Comparison of ENCODE assay signal across 7 mouse cellular contexts in genomic region chr11:49712555-49713335, GRCm38 (mm10). TPM values are rescaled to one million over a fixed set of nuclear protein-coding genes. Genes with fewer than 3 reads are reported as not detected.
DNase-seq lines count a peak whose midpoint lies in the region; ATAC-seq lines count a peak whose summit lies in the region.

Gene Cnot6, minus strand, starts transcription at chr11:49712723.

- ATAC-seq in embryonic facial prominence, embryonic 11.5 days (replicated peaks; ENCODE audit: insufficient number of reproducible peaks, low FRiP score, low TSS enrichment, low read depth) = peak; percentile 94
- peak; percentile 94 for ATAC-seq in granulocyte monocyte progenitor cell, adult 5-6 weeks (replicated peaks; ENCODE audit: poor library complexity, severe bottlenecking)
- ATAC-seq in midbrain, embryonic 13.5 days = peak; percentile 97

- H3K27me3 ChIP-seq in embryonic facial prominence, embryonic 11.5 days (ENCODE audit: control insufficient read depth, insufficient read depth, low read length) = no peaks in the 10 kb centered on the region
- H3K27me3 ChIP-seq in limb, embryonic 10.5 days (ENCODE audit: low read depth, poor library complexity, severe bottlenecking) = no peaks in the 10 kb centered on the region
- no peaks in the 10 kb centered on the region for H3K27me3 ChIP-seq in midbrain, embryonic 13.5 days

- under 1% methylated on average over 64 of the region's 65 CpGs for WGBS in embryonic facial prominence, embryonic 11.5 days
- WGBS in limb, embryonic 10.5 days = under 1% methylated on average over 65 of the region's 65 CpGs
- 1% methylated on average over 62 of the region's 65 CpGs for WGBS in midbrain, embryonic 13.5 days

- no peaks in the 10 kb centered on the region for H3K4me1 ChIP-seq in embryonic facial prominence, embryonic 11.5 days (ENCODE audit: control insufficient read depth, insufficient read depth, low read length)
- H3K4me1 ChIP-seq in limb, embryonic 10.5 days = peaks cover 22% of the 10 kb centered on the region
- H3K4me1 ChIP-seq in midbrain, embryonic 13.5 days (replicated peaks) = peaks cover 47% of the 10 kb centered on the region

- no peaks in the 10 kb centered on the region for H3K36me3 ChIP-seq in embryonic facial prominence, embryonic 11.5 days (replicated peaks; ENCODE audit: control insufficient read depth, insufficient read depth, low read depth, low read length)
- H3K36me3 ChIP-seq in limb, embryonic 10.5 days = peaks cover 29% of the 10 kb centered on the region
- 0 out of 2 replicates have a peak, but pooled peaks cover 3% of the 10 kb centered on the region for H3K36me3 ChIP-seq in midbrain, embryonic 13.5 days

- DNase-seq in adrenal gland, postnatal 14 days = peak; percentile 99
- DNase-seq in embryonic facial prominence, embryonic 11.5 days (ENCODE audit: low spot score) = peak; percentile 98
- DNase-seq in kidney, adult 11 months = peak; percentile 96
- peak; percentile 100 for DNase-seq in limb, embryonic 10.5 days (ENCODE audit: low spot score)
- peak; percentile 98 for DNase-seq in spleen, adult 12 weeks (ENCODE audit: low spot score)

- peak within 1 kb of the TSS; percentile 47 for H3K4me2 ChIP-seq in embryonic facial prominence, embryonic 11.5 days (ENCODE audit: low read depth, low read length)
- H3K4me2 ChIP-seq in midbrain, embryonic 13.5 days (replicated peaks) = peak within 1 kb of the TSS; percentile 72

- H3K9ac ChIP-seq in embryonic facial prominence, embryonic 11.5 days (replicated peaks; ENCODE audit: low read length) = peak within 1 kb of the TSS; percentile 97
- H3K9ac ChIP-seq in midbrain, embryonic 13.5 days (replicated peaks) = peak within 1 kb of the TSS; percentile 96

- H3K4me3 ChIP-seq in embryonic facial prominence, embryonic 11.5 days (ENCODE audit: low read depth, low read length) = peak within 1 kb of the TSS; percentile 76
- peak within 1 kb of the TSS; percentile 83 for H3K4me3 ChIP-seq in limb, embryonic 10.5 days
- peak within 1 kb of the TSS; percentile 97 for H3K4me3 ChIP-seq in midbrain, embryonic 13.5 days (replicated peaks)

- no peaks in the 10 kb centered on the region for H3K9me3 ChIP-seq in embryonic facial prominence, embryonic 11.5 days (replicated peaks; ENCODE audit: control insufficient read depth, low read length)
- no peaks in the 10 kb centered on the region for H3K9me3 ChIP-seq in limb, embryonic 10.5 days (replicated peaks)
- no peaks in the 10 kb centered on the region for H3K9me3 ChIP-seq in midbrain, embryonic 13.5 days

- peak within 1 kb of the TSS; percentile 87 for H3K27ac ChIP-seq in embryonic facial prominence, embryonic 11.5 days (replicated peaks; ENCODE audit: low read depth, low read length)
- peak within 1 kb of the TSS; percentile 99 for H3K27ac ChIP-seq in limb, embryonic 10.5 days
- H3K27ac ChIP-seq in midbrain, embryonic 13.5 days = peak within 1 kb of the TSS; percentile 96

RNA-seq across cellular contexts. Expression of gene Cnot6, which starts in this region (rescaled TPM):
- 54.5 and 54.9 TPM in 2 replicates for total RNA-seq in adrenal gland, postnatal 14 days (2021)
- polyA plus RNA-seq in embryonic facial prominence, embryonic 11.5 days (2014; fragmentation: Nextera tagmentation; extraction: Ambion mirVana) = 49.9 and 56.5 TPM in 2 replicates
- total RNA-seq in granulocyte monocyte progenitor cell, adult 5-6 weeks (2014; fragmentation: Nextera tagmentation) = 73.3 and 77.8 TPM in 2 replicates
- 42.2 and 52.8 TPM in 2 replicates for total RNA-seq in granulocyte monocyte progenitor cell, adult 5-6 weeks (2017)
- polyA plus RNA-seq in limb, embryonic 10.5 days (2016; fragmentation: Nextera tagmentation; extraction: Ambion mirVana) = 59.1 and 63.4 TPM in 2 replicates
- 65.6 and 65.8 TPM in 2 replicates for polyA plus RNA-seq in midbrain, embryonic 13.5 days (2015; fragmentation: Nextera tagmentation; extraction: Ambion mirVana)

Comparison
In these comparisons a context has a peak if more than half of its experiments do, and no peak if none do; other contexts are left out.
1. Peak in every context shown above with its lines: DNase-seq, ATAC-seq, H3K4me3 ChIP-seq and H3K27ac ChIP-seq.